Mouse (Mus musculus) urinary bladder, adult 18-20 months (tissue): ENCODE measurements around the gene Cdk8.
A peak's percentile ranks its signal among the peaks of the same experiment; 100 is the strongest.
"Not testable (repeated sequence)": the region's sequence is repeated elsewhere in the genome, so short reads cannot be mapped to it uniquely, and the experiment has no call there.

Source experiments
- DNase-seq, 2 experiments: peaks; one replicate each; pipeline ENCODE4 v3.0.0; 2022; ENCODE audit warnings: low spot score in 2 of 2, mixed read lengths in 2 of 2

Gene Cdk8

GRCm38 (mm10) chr5:146230864-146231654, at the start of gene Cdk8:
Cdk8 (plus strand) TSS chr5:146231230.
- peak; percentile 88 to 94 for DNase-seq

- DNase-seq = not testable (repeated sequence)
These were observed 45.8 kb upstream of the Cdk8 start, which contains the start of gene 1700001J03Rik for GRCm38 (mm10) chr5:146185204-146185603. 1700001J03Rik (minus strand) TSS chr5:146185304.

DNA sequence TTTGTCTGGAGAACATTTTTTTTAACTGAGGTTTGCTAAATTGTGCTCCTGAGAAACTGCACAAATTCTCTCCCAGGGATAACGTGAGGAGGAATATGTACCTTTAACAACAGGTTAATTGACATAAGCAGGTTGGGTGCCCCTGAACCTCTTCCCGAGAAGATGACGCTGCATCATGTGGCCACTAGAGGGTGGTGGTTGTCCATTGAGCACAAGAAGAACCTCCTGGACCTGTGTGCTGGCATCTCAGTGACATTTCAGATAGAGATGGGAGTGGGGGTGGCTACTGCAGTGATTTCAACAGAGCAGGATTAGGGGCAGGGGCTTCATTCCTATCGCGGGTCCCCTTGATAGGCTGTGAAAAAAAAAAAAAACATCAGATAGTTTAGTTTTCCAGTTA, 43.6 kb upstream of the Cdk8 start:
- peak; percentile 10 to 28 for DNase-seq

- DNase-seq = no peak
These were observed 42.9 kb upstream of the Cdk8 start for GRCm38 (mm10) chr5:146188144-146188543.

- DNase-seq = no peak
These were observed 42.3 kb upstream of the Cdk8 start for GRCm38 (mm10) chr5:146188712-146189111.

DNA sequence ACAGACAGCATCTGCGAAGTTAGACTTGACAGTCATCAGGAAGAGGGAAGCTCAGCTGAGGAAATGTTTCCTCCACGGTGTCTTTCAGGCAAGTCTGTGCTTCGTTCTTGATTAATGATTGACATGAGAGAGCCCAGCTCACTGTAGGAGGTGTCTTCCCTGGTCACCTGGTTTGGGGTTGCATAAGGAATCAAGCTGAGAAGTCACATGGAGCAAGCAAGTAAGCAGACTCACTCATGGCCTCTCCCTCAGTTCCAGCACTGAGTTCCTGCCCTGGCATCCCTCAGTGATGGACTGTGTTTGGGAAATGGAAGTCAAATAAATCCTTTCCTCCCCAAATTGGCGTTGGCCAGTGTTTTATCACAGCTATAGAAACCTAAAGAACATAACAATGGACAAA, 40.9 kb upstream of the Cdk8 start:
- no peak for DNase-seq

GRCm38 (mm10) chr5:146190501-146191269, 40.3 kb upstream of the Cdk8 start:
- no peak for DNase-seq

DNA sequence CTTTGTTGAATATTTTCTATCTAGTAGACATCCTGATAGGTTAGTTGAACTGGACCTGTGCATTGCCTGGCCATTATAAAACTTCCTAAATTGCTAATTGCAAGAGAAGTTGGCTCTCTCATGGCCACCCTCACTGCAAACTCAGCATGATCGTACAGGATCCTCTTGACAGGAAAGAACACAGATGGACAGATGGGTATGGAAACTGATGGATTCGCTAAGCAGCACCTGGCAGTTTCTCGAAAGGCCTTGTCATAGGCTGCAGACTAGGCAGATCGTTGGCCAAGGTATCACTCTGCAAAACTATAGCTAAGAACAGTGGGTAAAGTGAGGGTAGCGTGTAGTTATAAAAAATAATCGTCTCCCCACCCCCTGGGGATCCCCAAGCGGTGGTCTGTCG, 37.7 kb upstream of the Cdk8 start:
- no peak for DNase-seq

- no peak for DNase-seq
These were observed 32.0 kb upstream of the Cdk8 start for GRCm38 (mm10) chr5:146199073-146199472.

GRCm38 (mm10) chr5:146199540-146199939, 31.5 kb upstream of the Cdk8 start:
- no peak for DNase-seq

GRCm38 (mm10) chr5:146200580-146200979, 30.4 kb upstream of the Cdk8 start:
- no peak for DNase-seq

GRCm38 (mm10) chr5:146203921-146204320, 27.1 kb upstream of the Cdk8 start:
- no peak for DNase-seq

DNA sequence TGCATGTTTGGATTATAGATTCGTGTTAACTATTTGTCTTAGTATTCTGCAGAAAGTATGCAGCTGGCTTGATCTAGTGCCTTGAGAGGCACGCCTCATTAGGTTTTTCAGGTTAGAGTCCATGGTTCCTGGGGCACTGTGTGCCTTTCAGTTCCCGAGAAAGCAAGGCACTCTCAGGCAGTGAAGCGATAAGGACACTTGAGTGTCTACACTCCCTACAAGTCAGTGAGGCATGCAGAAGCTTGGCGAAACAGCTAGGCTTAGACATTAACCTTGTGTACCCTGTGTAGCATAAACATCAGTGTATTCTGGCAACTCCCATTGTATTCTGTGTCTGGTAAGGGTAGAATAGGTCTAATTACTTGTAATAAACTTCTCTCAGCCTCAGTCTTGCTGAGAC, 25.5 kb upstream of the Cdk8 start:
- DNase-seq = no peak

DNA sequence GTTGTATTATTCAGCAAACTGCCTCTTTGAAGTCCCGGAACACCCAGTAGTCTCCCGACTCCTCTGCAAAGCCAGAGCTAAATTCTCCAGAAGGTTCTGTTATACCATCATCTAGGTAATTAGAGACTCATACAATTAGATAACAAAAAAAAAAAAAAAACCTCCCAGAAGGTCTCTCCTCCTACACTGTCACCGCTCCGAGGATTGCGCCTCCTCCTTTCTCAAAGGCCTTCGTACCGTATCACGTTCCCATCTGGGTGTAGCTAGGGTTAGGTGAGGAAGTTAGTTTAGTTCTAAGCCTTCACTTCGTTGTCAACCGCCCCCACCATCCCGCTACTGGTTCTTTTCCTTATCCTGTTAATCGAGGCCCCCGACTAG, 10.5 kb upstream of the Cdk8 start:
- no peak for DNase-seq

DNA sequence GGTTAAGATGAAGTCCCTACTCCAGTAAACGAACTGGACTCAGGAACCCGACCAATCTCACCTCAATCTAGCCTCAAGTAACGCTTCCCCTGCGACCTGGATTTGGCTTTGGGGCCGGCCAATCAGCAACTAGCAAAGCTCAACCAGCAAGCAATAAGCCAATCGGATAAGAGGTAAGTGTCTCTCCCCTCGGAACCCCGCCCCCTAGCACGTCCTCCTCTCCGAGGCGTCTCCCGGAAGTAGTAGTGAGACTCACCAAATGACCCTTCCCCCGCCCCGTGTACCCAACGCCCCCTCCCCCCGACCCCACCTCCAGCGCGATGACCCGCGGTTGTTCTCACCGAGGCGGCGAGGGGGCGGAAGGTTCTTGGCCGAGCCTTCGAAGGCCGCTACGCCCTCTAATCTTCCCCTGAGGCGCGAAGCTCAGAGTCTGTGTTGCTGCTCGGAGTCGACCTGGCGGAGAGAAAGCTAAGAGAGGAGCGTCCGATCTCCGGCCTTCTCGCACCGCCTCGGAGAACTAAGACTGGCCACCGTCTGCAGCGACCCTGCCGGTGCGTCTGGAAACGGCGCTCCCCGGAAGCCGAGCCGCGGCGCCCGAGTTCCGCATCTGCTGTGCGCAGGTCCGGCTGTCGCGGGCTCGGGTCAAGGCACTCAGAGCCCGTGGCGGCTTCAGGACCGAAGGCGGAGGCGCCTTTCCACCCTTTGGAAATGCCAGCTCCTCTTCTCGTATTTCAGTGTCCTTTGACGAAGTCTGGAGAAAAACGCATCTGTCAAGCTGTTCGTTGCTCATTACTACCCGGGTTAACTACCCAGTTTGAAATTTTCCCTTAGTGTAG, 9.9 kb upstream of the Cdk8 start, which contains the start of gene Rnf6:
Gene Rnf6, minus strand, starts transcription at position 677 of the 836 bp plus-strand sequence.
- DNase-seq = peak; percentile 80 to 92

GRCm38 (mm10) chr5:146221722-146222121, 9.3 kb upstream of the Cdk8 start:
- no peak for DNase-seq

DNA sequence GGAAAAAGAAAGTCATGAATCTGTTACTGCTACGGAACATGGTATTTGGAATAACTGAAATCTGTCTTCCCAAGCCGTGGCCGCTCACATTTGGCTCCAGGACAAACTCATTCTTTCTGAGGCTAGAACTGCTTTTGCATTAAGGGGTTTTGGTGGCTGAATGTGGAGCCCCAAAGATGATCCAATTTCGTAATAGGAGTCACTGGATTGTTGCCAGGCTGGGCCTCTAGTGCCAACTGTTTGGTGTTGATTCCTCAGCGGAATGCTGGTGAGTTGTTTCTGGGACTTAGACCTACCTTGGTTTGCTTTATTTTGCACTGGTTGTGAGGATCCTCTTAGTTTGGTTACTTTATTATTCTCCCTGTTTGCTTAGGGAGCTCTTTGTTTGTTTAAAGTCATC, 7.2 kb upstream of the Cdk8 start:
- DNase-seq = no peak

GRCm38 (mm10) chr5:146227496-146227895, 3.5 kb upstream of the Cdk8 start:
- DNase-seq = no peak

DNA sequence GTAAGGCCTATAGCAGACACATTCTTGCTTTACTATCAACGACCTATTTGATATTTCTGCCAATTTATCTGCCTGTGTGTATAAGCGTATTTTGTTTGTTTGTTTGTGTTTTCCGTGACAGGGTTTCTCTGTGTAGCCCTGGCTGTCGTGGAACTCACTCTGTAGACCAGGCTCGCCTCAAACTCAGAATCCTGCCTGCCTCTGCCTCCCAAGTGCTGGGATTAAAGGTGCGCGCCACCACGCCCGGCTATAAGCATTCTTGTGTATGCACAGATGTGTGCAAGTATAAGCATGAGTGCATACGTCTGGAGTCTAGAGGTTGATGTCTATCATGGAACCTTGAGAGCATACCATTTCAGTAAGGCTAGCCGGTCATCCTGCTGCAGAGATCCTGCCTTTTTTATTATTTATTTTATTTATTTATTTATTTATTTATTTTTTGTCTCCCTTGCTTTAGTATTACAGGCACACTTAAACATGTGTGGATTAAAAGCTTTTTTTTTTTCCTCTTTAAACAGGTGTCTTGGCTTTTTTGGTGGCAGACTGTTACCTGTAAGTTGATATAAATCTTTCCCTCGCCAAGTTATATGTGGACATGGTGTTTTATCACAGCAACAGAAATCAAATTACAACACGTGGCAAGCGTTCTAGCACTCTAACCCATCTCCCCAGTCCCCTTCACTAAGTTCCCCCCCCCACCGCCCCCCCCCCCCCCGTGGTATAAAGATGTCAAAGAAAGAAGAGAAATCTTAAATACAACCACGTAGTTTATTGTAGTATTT, 970 bp upstream of the Cdk8 start:
- DNase-seq = no peak

DNA sequence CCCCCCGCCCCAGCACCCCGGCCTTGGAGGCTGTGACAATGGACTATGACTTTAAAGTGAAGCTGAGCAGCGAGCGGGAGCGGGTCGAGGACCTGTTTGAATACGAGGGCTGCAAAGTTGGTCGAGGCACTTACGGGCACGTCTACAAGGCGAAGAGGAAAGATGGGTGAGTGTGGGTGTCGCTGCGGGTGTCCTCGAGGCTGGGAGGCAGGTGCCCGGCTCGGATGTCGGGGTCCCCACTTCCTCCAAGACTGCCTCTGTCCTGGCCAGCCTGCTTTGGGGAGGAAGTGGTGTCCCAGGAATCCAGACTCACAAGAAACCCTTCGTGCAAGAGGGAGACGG, 596 bp downstream of the Cdk8 start:
- peak in 1 of 2 experiments; percentile 50 for DNase-seq

GRCm38 (mm10) chr5:146232056-146232675, 1.1 kb downstream of the Cdk8 start:
- DNase-seq = no peak
